Mouse (Mus musculus) spleen, adult 2 months (tissue): ENCODE data around the gene Mgp.

ENCODE experiments used
- CTCF ChIP-seq: fragments of 200-500 bp; IDR thresholded peaks from 2 replicates; pipeline ENCODE4 v1.5.1; 2011; ENCODE audit warnings: mild to moderate bottlenecking, inconsistent platforms; ENCODE audit not compliant: insufficient read depth, insufficient read length, insufficient replicate concordance; ENCODE audit errors: extremely low read depth
- POLR2A ChIP-seq: fragments of 200-500 bp; IDR thresholded peaks from 2 replicates; pipeline ENCODE4 v1.6.1; 2011; ENCODE audit warnings: low read depth, low read length, inconsistent platforms

DNA sequence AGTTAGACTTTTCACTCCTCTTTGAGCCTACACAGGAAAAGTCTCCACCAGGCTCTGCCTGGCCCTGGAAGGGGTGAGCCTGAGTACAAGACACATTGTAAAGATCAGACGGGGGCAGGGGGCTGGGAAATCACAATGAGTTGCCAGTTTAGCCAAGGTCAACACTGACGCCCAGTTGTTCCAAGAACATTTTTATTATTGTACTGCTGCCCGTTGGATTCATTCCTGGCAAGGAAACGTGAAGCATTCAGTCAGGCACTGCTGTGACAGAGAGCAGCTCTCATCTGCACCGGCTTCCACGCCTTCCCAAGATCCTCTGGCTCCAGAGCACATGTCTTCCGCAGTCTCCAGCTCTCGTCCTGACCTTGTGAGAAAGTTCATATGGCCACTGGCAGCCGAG, 12.2 kb upstream of the Mgp start:
- TF ChIP-seq POLR2A: no peak
- TF ChIP-seq CTCF: no peak
